Mouse (Mus musculus): ENCODE measurements around the gene Cntfr.

Gene Cntfr

GRCm38 (mm10) chr4:41696930-41697841 is at the start of gene Cntfr:
TSS of gene Cntfr (minus strand) at chr4:41697089.
- DNase-seq = peak; percentile 82 to 83

- no peak for DNase-seq
These were observed 48.1 kb upstream of the Cntfr start for GRCm38 (mm10) chr4:41745021-41745420.

- DNase-seq = no peak
These were observed 47.2 kb upstream of the Cntfr start for GRCm38 (mm10) chr4:41744131-41744530.

- DNase-seq = peak; percentile 92 to 94
These were observed 44.3 kb upstream of the Cntfr start for GRCm38 (mm10) chr4:41741158-41741560.

- peak; percentile 41 to 51 for DNase-seq
These were observed 43.7 kb upstream of the Cntfr start for GRCm38 (mm10) chr4:41740380-41741157.

GRCm38 (mm10) chr4:41739260-41739659 is 42.4 kb upstream of the Cntfr start:
- DNase-seq = no peak

- no peak for DNase-seq
These were observed 41.3 kb upstream of the Cntfr start for GRCm38 (mm10) chr4:41738256-41738603.

GRCm38 (mm10) chr4:41737602-41738255 is 40.8 kb upstream of the Cntfr start:
- DNase-seq = peak; percentile 84 to 87

GRCm38 (mm10) chr4:41731052-41731765 is 34.3 kb upstream of the Cntfr start, which contains the start of gene Arid3c:
TSS of gene Arid3c (minus strand) at chr4:41731142.
- peak; percentile 35 to 43 for DNase-seq

- DNase-seq = no peak
These were observed 30.1 kb upstream of the Cntfr start for GRCm38 (mm10) chr4:41726826-41727621.

- peak; percentile 83 to 86 for DNase-seq
These were observed 26.0 kb upstream of the Cntfr start, which contains the start of gene Dctn3 for GRCm38 (mm10) chr4:41722918-41723351. TSS of gene Dctn3 (minus strand) at chr4:41723170.

GRCm38 (mm10) chr4:41716834-41717233 is 19.9 kb upstream of the Cntfr start:
- no peak for DNase-seq

- DNase-seq = peak; percentile 55 to 59
These were observed 18.7 kb upstream of the Cntfr start for GRCm38 (mm10) chr4:41715596-41715995.

GRCm38 (mm10) chr4:41715082-41715481 is 18.2 kb upstream of the Cntfr start:
- DNase-seq = no peak

GRCm38 (mm10) chr4:41714276-41714675 is 17.4 kb upstream of the Cntfr start:
- DNase-seq = peak; percentile 68 to 70

GRCm38 (mm10) chr4:41713197-41714067 is 16.5 kb upstream of the Cntfr start, which contains the start of gene Rpp25l:
TSS of gene Rpp25l (minus strand) at chr4:41713534.
- peak; percentile 87 to 92 for DNase-seq

- no peak for DNase-seq
These were observed 15.7 kb upstream of the Cntfr start for GRCm38 (mm10) chr4:41712421-41713196.

- no peak for DNase-seq
These were observed 15.0 kb upstream of the Cntfr start for GRCm38 (mm10) chr4:41711705-41712375.

- DNase-seq = no peak
These were observed 13.3 kb upstream of the Cntfr start for GRCm38 (mm10) chr4:41710229-41710628.
